Mouse (Mus musculus): Measurements from ENCODE around the gene Sult2b1. TPM values are rescaled to one million over a fixed set of nuclear protein-coding genes. Genes with fewer than 3 reads are reported as not detected.

Sult2b1 gene
- total RNA-seq, 1 experiment from 2014 or later: 0.37 TPM

DNA sequence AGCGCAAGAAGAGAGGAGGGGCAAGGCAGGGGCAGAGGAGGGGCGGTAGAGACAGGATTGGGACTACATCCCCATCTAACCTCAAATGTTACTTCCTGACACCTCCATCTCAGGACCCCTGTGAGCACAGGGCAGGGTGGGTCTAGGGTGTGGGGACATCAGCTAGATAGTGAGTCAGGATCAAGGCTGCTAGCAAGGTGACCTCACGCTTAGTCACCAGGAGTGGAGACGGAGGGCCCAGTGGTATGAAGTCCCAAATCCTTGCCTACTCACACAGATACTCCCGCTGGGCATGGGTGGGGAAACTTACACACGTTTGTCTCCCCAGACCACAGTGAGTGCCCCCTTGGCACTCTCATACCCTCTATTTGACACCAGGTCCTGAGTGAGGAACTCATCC is 18.1 kb upstream of the Sult2b1 start:
- no peak for ATAC-seq (replicated peaks; ENCODE audit: low read depth, poor library complexity, severe bottlenecking)

- ATAC-seq (replicated peaks; ENCODE audit: low read depth, poor library complexity, severe bottlenecking): peak; percentile 86
Measured at GRCm38 (mm10) chr7:45801348-45801747, 16.9 kb upstream of the Sult2b1 start.

DNA sequence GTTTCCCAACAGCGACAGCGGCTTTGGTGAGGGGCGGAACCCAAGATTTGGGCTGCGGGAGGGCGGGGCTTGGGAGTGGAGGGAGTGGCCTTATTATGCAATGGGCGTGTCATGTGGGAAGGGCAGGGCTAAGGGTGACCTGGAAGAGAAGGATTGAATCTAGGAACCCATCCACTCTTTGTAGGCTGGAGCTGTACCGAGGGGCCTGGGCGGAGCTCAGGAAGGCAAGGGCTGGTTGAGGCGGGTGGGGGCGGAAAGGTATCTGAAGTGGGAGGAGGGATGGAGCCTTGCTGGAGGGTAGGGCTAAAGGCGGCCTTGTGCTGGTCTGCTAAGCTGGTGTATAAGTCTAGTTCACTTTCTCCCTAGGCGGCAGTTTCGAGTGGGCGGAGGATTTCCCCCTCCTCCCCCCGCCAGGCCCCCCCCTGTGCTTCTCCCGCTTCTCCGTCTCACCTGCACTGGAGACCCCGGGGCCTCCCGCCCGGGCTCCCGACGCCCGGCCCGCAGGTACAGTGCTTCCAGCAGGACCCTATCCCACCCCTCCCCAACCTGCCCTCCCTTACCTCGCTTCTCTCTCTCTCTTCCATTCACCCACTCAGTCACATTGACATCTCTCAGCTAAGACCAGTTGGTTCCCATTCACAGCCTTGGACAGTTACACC is 16.2 kb upstream of the Sult2b1 start:
- peak; percentile 75 for ATAC-seq (replicated peaks; ENCODE audit: low read depth, poor library complexity, severe bottlenecking)

DNA sequence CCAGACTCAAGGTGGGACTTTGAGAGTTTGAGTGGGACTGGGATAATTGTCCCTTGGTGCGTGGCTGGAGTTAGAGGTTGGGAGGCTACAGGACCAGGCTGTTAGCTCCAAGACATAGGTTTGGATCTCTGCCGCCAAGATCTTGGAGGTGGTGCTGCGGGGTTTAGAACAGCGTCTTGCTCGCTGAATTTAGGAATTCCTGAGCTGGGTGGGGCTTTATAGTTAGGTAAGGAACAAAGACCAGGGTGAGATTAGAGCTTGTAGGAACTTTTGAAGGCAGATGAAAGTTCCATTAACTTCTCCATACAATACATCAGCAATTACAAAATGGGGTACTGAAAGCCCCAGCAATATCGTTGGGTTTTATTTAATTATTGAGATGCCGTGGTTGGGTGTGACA is 15.5 kb upstream of the Sult2b1 start:
- ATAC-seq (replicated peaks; ENCODE audit: low read depth, poor library complexity, severe bottlenecking): no peak

DNA sequence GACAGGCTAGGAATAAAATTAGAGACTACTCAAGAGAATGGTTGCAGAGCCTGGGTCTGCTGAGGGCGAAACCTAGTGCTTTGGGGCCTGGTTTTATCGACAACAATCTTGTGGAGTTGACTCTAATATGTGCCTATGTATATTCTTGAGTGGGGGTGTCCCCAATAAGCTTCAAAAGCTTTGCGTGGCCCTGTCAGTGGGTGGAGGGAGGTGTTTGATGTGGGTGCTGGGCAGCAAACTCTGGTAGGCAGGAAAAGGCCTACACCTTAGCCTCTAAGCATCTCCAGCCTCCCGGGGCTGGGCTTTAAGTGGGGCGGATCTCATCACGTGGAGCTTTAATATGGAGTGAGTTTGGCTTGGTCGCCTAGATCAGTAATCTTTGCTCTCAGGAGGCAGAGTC is 14.5 kb upstream of the Sult2b1 start:
- no peak for ATAC-seq (replicated peaks; ENCODE audit: low read depth, poor library complexity, severe bottlenecking)

- no peak for ATAC-seq (replicated peaks; ENCODE audit: low read depth, poor library complexity, severe bottlenecking)
Measured at GRCm38 (mm10) chr7:45798511-45798836, 14.0 kb upstream of the Sult2b1 start.

GRCm38 (mm10) chr7:45797661-45798510 is 13.4 kb upstream of the Sult2b1 start:
- no peak for ATAC-seq (replicated peaks; ENCODE audit: low read depth, poor library complexity, severe bottlenecking)

DNA sequence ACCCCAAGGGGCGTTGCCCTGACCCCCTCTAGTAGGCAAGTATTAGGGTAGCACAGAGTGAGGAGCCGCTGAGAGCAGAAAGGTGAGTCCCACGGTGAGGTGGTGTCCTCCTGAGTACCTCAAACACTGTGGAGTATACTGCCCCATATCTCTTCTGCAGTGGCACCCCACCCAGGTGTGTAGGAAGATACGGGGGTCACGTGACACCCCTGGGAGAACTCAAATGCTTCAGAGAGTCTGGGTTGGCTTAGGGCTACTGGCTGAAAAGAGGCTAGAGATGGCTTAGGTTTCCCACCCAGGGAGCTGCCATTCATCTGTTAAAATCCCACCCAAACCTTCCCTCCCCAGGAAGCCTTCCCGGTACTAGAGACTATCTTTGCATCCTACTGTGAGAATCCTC is 12.5 kb upstream of the Sult2b1 start:
- no peak for ATAC-seq (replicated peaks; ENCODE audit: low read depth, poor library complexity, severe bottlenecking)

- ATAC-seq (replicated peaks; ENCODE audit: low read depth, poor library complexity, severe bottlenecking): no peak
Measured at GRCm38 (mm10) chr7:45794971-45795370, 10.5 kb upstream of the Sult2b1 start.

- no peak for ATAC-seq (replicated peaks; ENCODE audit: low read depth, poor library complexity, severe bottlenecking)
Measured at GRCm38 (mm10) chr7:45793969-45794585, 9.6 kb upstream of the Sult2b1 start.

DNA sequence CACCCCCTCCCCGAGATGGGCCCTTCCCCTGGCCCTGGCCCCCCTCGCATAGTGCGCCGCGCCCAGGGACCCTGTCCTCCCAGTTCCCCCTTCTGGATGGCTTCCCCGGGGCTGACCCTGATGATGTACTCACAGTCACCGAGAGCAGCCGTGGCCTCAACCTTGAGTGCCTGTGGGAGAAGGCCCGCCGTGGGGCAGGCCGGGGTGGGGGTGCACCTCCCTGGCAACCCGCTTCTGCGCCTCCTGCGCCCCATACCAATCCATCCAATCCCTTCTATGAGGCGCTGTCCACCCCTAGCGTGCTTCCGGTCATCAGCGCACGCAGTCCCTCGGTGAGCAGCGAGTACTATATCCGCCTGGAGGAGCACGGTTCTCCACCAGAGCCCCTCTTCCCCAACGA is 8.8 kb upstream of the Sult2b1 start:
- no peak for ATAC-seq (replicated peaks; ENCODE audit: low read depth, poor library complexity, severe bottlenecking)

GRCm38 (mm10) chr7:45791756-45792490 is 7.5 kb upstream of the Sult2b1 start:
- ATAC-seq (replicated peaks; ENCODE audit: low read depth, poor library complexity, severe bottlenecking): no peak

- ATAC-seq (replicated peaks; ENCODE audit: low read depth, poor library complexity, severe bottlenecking): no peak
Measured at GRCm38 (mm10) chr7:45790721-45791120, 6.3 kb upstream of the Sult2b1 start.

- ATAC-seq (replicated peaks; ENCODE audit: low read depth, poor library complexity, severe bottlenecking): no peak
Measured at GRCm38 (mm10) chr7:45787642-45788041, 3.2 kb upstream of the Sult2b1 start.

- ATAC-seq (replicated peaks; ENCODE audit: low read depth, poor library complexity, severe bottlenecking): no peak
Measured at GRCm38 (mm10) chr7:45786661-45787413, 2.4 kb upstream of the Sult2b1 start.

DNA sequence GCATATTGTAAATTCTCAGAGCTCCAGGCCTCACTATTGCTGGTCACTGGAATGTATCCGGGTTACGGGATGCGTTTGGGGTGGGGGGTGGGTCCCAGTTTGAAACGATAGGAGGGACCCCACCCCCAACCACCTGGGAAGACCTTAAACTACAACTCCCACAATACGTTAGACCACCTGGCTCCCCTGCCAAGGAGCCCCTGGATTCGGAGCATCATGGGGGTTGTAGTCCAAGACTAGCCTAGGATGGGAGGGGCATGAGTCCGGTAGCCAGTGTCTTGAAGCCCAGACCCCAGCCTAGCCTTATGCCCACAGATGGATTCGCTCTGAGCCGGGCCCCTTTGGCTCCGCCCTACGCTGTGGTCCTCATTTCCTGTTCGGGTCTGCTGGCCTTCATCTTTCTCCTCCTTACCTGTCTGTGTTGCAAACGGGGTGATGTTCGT is 1.7 kb upstream of the Sult2b1 start:
- no peak for ATAC-seq (replicated peaks; ENCODE audit: low read depth, poor library complexity, severe bottlenecking)

DNA sequence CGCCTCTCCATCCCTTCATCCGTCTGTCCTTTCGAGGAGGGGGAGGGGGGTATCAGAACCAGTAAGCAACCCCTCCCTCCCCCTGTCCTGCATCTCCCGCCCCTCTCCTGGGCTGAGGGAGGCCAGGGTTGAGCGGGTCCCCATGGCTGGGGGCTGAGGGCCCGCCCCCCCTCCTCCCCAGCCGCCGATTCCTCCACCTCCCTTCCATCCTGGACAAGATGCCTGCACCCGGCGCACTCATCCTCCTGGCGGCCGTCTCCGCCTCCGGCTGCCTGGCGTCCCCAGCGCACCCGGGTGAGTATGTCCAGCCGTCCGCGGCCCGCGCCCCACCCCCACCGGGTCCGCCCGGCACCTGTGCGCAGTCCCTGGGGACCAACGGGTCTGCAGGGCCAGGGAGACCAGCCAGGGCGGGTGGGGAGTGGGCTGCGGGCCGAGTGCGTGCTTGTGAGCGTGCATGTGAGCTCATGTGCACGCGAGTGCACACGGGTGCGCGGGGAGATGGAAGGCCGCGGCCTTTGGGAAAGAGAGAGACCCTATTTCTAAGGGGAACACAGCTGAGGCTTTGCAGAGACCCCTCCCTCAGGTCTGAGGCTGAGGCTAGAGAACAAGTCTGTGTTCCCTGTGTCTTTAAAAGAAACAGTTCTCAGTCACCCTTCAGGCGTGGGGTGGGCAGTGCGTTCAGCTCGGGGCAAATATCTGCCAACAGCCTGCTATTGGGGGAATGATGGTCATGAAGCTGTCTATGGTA is 1.1 kb upstream of the Sult2b1 start:
- no peak for ATAC-seq (replicated peaks; ENCODE audit: low read depth, poor library complexity, severe bottlenecking)

- peak; percentile 53 for ATAC-seq (replicated peaks; ENCODE audit: low read depth, poor library complexity, severe bottlenecking)
Measured at GRCm38 (mm10) chr7:45783511-45784091, 868 bp downstream of the Sult2b1 start, which contains the start of gene Lmtk3. Gene Lmtk3 (plus strand): TSS chr7:45783738.

DNA sequence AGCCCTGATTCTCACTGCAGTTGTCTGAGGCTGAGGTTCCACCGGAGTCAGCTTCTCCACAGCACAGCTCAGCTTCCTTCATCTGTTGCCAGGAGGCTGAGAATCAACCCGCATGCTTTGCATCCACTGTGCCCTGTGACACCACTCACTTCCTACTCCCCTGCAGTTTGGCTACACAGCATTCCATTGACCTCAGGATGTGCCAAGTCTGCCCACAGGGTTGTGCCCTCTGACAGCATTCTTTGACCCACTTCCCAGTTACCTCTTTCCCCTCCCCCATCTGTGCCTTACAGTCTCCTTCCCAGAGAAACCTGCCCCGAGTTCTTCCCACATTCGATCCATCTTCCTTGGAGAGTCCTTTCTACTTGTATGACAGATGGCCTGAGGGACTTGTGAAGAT is 2.2 kb downstream of the Sult2b1 start:
- no peak for ATAC-seq (replicated peaks; ENCODE audit: low read depth, poor library complexity, severe bottlenecking)
